Mouse (Mus musculus) stomach, postnatal 0 days (tissue): Measurements from ENCODE around the gene Sav1.

Source experiments
- CTCF ChIP-seq: IDR thresholded peaks from 2 replicates; pipeline ENCODE4 v1.5.1; 2016; ENCODE audit warnings: antibody characterized with exemption, low read depth, mild to moderate bottlenecking, moderate library complexity
- EP300 ChIP-seq: optimal IDR thresholded peaks from 2 replicates; pipeline ENCODE3; 2016; ENCODE audit warnings: antibody characterized with exemption

GRCm38 (mm10) chr12:69941655-69942329 is 45.0 kb downstream of the Sav1 start:
- no peak for TF ChIP-seq CTCF
- no peak for TF ChIP-seq EP300
